Mouse (Mus musculus) liver, embryonic 14.5 days (tissue): ENCODE measurements around the gene 1700008O03Rik. TPM values are rescaled to one million over a fixed set of nuclear protein-coding genes. Genes with fewer than 3 reads are reported as not detected.
A peak's percentile ranks its signal among the peaks of the same experiment; 100 is the strongest.

Experiments used
- ATAC-seq: fragments of 200-750 bp; cut with Nextera tagmentation; 2 replicates; pipeline ENCODE4 v1.8.0; 2017; ENCODE audit warnings: moderate number of reproducible peaks, mild to moderate bottlenecking, moderate library complexity; ENCODE audit not compliant: insufficient read depth
- DNase-seq, 3 experiments: peaks; one replicate each; pipeline ENCODE4 v3.0.0-alpha.2; 2012 to 2013; ENCODE audit warnings: low read depth in 3 of 3, low spot score in 3 of 3
- H3K27ac ChIP-seq: fragments of 300-500 bp; sonication (generic); 2 replicates; pipeline ENCODE4 v1.5.1; 2014; ENCODE audit warnings: moderate library complexity, mild to moderate bottlenecking, control low read depth, inconsistent platforms
- H3K27me3 ChIP-seq: fragments of 300-500 bp; sonication (generic); 2 replicates; pipeline ENCODE4 v1.6.1; 2014; ENCODE audit warnings: mild to moderate bottlenecking, low read length, moderate library complexity; ENCODE audit not compliant: control insufficient read depth, insufficient read depth
- H3K36me3 ChIP-seq: fragments of 300-500 bp; sonication (generic); replicated peaks from 2 replicates; pipeline ENCODE4 v1.6.1; 2014; ENCODE audit warnings: low read depth; ENCODE audit not compliant: control insufficient read depth, insufficient read depth
- H3K4me1 ChIP-seq, 2 experiments: fragments of 200-500 bp in 1 of 2; fragments of 300-500 bp in 1 of 2; sonication (generic) in 1 of 2; replicated peaks; 2 replicates each; pipeline ENCODE4 v1.6.1; 2012 to 2014; ENCODE audit warnings: antibody characterized with exemption in 1 of 2, inconsistent platforms in 1 of 2, low read length in 1 of 2; ENCODE audit not compliant: control insufficient read depth in 2 of 2, insufficient read depth in 2 of 2
- H3K4me2 ChIP-seq: fragments of 300-500 bp; sonication (generic); 2 replicates; pipeline ENCODE4 v1.6.1; 2014; ENCODE audit warnings: low read depth, mild to moderate bottlenecking, control low read depth, moderate library complexity
- H3K4me3 ChIP-seq, 2 experiments: fragments of 200-500 bp in 1 of 2; fragments of 300-500 bp in 1 of 2; sonication (generic) in 1 of 2; 2 replicates each; pipeline ENCODE4 v1.5.1; 2012 to 2014; ENCODE audit warnings: low read depth in 2 of 2, low read length in 2 of 2, mild to moderate bottlenecking in 2 of 2, control low read depth in 1 of 2, inconsistent platforms in 1 of 2, moderate library complexity in 1 of 2; ENCODE audit not compliant: insufficient read depth in 1 of 2
- H3K9ac ChIP-seq: fragments of 300-500 bp; sonication (generic); replicated peaks from 2 replicates; pipeline ENCODE4 v1.6.1; 2014; ENCODE audit warnings: mild to moderate bottlenecking, control low read depth, moderate library complexity
- H3K9me3 ChIP-seq: fragments of 300-500 bp; sonication (generic); 2 replicates; pipeline ENCODE4 v1.6.1; 2016; ENCODE audit warnings: low read length, mixed read lengths; ENCODE audit not compliant: control insufficient read depth
- CTCF ChIP-seq: IDR thresholded peaks from 2 replicates; pipeline ENCODE4 v1.5.1; 2016; ENCODE audit warnings: antibody characterized with exemption, low read depth, control low read depth
- EP300 ChIP-seq: IDR thresholded peaks from 2 replicates; pipeline ENCODE4 v1.6.1; 2016; ENCODE audit warnings: antibody characterized with exemption, low read depth
- WGBS: fragments of 180-500 bp; shearing (Covaris S2); extraction: QIAGEN DNeasy Blood & Tissue Kit; methylation state at CpG from one replicate; pipeline ENCODE4 v1.1.7; 2014; ENCODE audit not compliant: insufficient replicate concordance; 5-methylcytosine and 5-hydroxymethylcytosine counted together
- polyA plus RNA-seq, 2 experiments: library from polyadenylated mRNA; depleted of rRNA in 1 of 2; stranded (reverse) in 1 of 2; unstranded in 1 of 2; fragments of >200 nt; fragmentation: Nextera tagmentation in 1 of 2; extraction: Ambion mirVana in 1 of 2; gene quantifications; 2 replicates each; pipeline versions ENCODE4 v1.2.1 to v1.2.3; 2012 to 2014

1700008O03Rik gene
- polyA plus RNA-seq, 2 experiments = 0.12 TPM; not detected in 1

- WGBS = 35% methylated on average over 4 of the region's 4 CpGs
- no peaks in the 10 kb centered on the region; the same call in 1 of the 2 replicates for H3K27me3 ChIP-seq
- no peak overlapping the region for H3K4me2 ChIP-seq
- ATAC-seq (no peak), DNase-seq (no peak)
- no peaks in the 10 kb centered on the region for H3K9me3 ChIP-seq
- TF ChIP-seq CTCF = no peak
- no peak for TF ChIP-seq EP300
- H3K36me3 ChIP-seq = no peaks in the 10 kb centered on the region
- no peak overlapping the region for H3K4me3 ChIP-seq
- no peak overlapping the region for H3K27ac ChIP-seq
- no peak overlapping the region for H3K9ac ChIP-seq
- H3K4me1 ChIP-seq = peaks cover 0 to 8% of the 10 kb centered on the region in 2 experiments; a peak in 3 of 4 replicates
Measured at GRCm38 (mm10) chr7:44378290-44378689, 7.3 kb downstream of the 1700008O03Rik start.

GRCm38 (mm10) chr7:44375793-44376192 lies 9.8 kb downstream of the 1700008O03Rik start:
- TF ChIP-seq EP300 = no peak
- H3K27ac ChIP-seq = no peak overlapping the region
- no peak overlapping the region for H3K4me2 ChIP-seq
- 64% methylated on average over 3 of the region's 3 CpGs for WGBS
- no peaks in the 10 kb centered on the region for H3K27me3 ChIP-seq
- H3K36me3 ChIP-seq = no peaks in the 10 kb centered on the region
- DNase-seq (no peak), ATAC-seq (no peak)
- H3K4me1 ChIP-seq = peaks cover 0 to 10% of the 10 kb centered on the region in 2 experiments; a peak in 3 of 4 replicates
- no peak overlapping the region for H3K9ac ChIP-seq
- no peak overlapping the region for H3K4me3 ChIP-seq
- H3K9me3 ChIP-seq = no peaks in the 10 kb centered on the region

GRCm38 (mm10) chr7:44375207-44375606 lies 10.4 kb downstream of the 1700008O03Rik start:
- TF ChIP-seq EP300 = no peak
- TF ChIP-seq CTCF = no peak
- no peak overlapping the region for H3K27ac ChIP-seq
- H3K27me3 ChIP-seq = no peaks in the 10 kb centered on the region
- no peaks in the 10 kb centered on the region for H3K36me3 ChIP-seq
- no peak for DNase-seq
- peak overlapping the region; percentile 74 for H3K4me2 ChIP-seq
- peaks cover 0 to 10% of the 10 kb centered on the region in 2 experiments; a peak in 3 of 4 replicates for H3K4me1 ChIP-seq
- ATAC-seq = no peak
- no peaks in the 10 kb centered on the region for H3K9me3 ChIP-seq
- no peak overlapping the region; the same call in 1 of the 2 replicates for H3K9ac ChIP-seq
- H3K4me3 ChIP-seq = no peak overlapping the region
- WGBS = 30% methylated on average over 10 of the region's 10 CpGs

GRCm38 (mm10) chr7:44374756-44375155 lies 10.9 kb downstream of the 1700008O03Rik start:
- WGBS = 9% methylated on average over 5 of the region's 5 CpGs
- Histone ChIP-seq H3K27me3 (no peaks in the 10 kb centered on the region), H3K4me3 (peak overlapping the region; percentile 59 to 62; a peak in 3 of 4 replicates), H3K9ac (no peak overlapping the region; the same call in 1 of the 2 replicates), H3K36me3 (no peaks in the 10 kb centered on the region), H3K4me2 (peak overlapping the region; percentile 74), H3K9me3 (no peaks in the 10 kb centered on the region), H3K27ac (no peak overlapping the region), H3K4me1 (peaks cover 0 to 10% of the 10 kb centered on the region in 2 experiments; a peak in 3 of 4 replicates)
- no peak for DNase-seq
- TF ChIP-seq EP300 (no peak), CTCF (no peak)
- ATAC-seq = no peak

GRCm38 (mm10) chr7:44373889-44374652 lies 11.5 kb downstream of the 1700008O03Rik start:
- ATAC-seq (peak; percentile 84), DNase-seq (peak; percentile 60 to 67 (median 62))
- Histone ChIP-seq H3K36me3 (no peaks in the 10 kb centered on the region), H3K27ac (no peak overlapping the region), H3K4me3 (peak overlapping the region; percentile 59 to 62), H3K9ac (peak overlapping the region; percentile 62), H3K4me2 (peak overlapping the region; percentile 74), H3K9me3 (no peaks in the 10 kb centered on the region), H3K4me1 (peaks cover 0 to 10% of the 10 kb centered on the region in 2 experiments; a peak in 3 of 4 replicates), H3K27me3 (no peaks in the 10 kb centered on the region)
- TF ChIP-seq EP300 = no peak
- TF ChIP-seq CTCF = no peak
- 0% methylated on average over 19 of the region's 19 CpGs for WGBS
